Mouse (Mus musculus) adrenal gland, postnatal 36 days (tissue): Measurements from ENCODE around the gene Dcaf11. TPM values are rescaled to one million over a fixed set of nuclear protein-coding genes. Genes with fewer than 3 reads are reported as not detected.

Experiments used
- DNase-seq, 2 experiments: peaks; one replicate each; pipeline ENCODE4 v3.0.0; 2021; ENCODE audit warnings: mixed read lengths in 1 of 2
- total RNA-seq, 2 experiments: library from RNA; stranded (reverse); gene quantifications; 2 replicates each; pipeline ENCODE4 v1.2.3; 2021

Gene Dcaf11
- total RNA-seq, 2 experiments from 2014 or later = 110 to 139 TPM

DNA sequence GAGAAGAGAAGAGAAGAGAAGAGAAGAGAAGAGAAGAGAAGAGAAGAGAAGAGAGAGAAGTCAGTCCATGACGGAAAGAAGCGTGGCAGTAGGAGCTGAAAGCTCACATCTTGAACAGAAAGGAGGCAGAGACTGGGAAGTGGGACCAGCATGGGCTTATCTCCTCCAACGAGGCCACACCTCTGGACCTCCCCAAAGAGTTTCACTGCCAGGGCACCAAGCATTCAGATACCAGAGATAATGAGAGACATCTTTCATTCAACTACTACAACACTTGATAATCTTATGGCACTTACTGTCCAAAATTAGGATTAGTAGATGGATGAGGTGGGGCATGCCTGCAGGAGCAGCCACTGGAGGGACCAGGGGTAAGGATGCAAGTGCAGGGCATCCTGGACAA lies 4.0 kb upstream of the Dcaf11 start:
- DNase-seq = no peak

DNA sequence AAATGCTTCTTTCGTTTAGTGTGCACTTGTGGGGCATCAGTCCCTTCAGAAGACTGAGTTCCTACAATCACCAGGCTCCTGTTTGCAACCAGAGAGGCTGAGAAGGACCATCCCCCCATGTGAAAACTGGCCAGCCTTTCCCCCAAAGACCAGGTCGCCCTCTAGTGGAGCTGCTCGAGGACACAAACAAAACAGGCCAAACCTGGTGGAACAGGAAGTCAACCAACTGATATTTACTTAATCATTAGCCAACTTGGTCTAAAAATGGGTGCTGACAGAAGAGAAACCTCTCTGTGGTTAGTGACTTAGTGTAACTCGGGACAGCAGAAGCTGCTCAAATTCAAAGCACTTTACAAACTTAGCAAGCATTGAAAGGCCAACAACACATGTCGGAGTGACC lies 2.8 kb upstream of the Dcaf11 start:
- peak; percentile 80 to 88 for DNase-seq

DNA sequence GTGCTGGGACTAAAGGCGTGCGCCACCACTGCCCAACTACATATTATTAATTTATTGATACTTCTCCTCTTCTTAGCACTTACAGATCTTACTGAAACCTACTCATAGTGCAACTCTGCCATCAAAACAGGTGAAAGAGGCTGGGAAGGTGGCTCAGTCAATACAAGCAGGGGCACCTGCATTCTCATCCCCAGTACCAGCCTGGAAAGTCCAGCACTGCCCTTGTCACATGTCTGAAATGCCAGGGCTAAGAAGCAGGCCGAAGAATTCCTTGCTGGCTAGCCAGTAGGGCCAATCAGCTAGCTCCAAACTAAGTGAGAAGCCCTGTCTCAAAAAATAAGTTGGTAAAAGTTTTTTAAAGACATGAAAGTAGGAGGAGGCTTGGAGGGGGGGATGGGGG lies 2.2 kb upstream of the Dcaf11 start:
- no peak for DNase-seq

DNA sequence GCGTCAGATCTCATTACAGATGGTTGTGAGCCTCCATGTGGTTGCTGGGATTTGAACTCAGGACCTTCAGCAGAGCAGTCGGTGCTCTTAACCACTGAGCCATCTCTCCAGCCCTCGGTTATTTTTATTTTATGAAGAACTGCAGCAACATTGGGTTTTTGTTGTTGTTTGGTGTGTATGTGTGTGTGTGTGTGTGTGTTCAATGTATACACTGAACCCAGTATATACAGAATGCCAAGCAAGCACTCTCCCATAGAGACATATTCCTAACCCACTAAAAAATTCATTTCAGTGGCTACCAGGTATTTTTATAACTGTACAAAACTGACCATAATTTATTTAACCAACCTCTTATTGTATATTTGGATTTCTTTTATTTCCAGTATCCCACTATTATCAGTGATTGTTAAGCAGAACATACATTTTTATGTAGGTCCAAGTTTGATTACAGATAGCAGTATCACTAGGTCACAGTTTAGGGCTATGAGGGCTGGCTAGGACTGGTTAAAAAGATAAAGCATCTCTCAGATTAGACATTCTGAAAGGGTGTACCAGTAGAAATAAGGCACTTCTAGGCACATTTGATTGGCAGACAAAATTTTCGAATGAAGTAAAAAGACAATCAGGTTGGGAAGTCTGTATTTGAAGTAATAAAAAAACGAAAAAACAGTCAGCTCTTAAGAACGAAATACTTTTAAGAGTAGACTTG lies 912 bp upstream of the Dcaf11 start:
- no peak for DNase-seq

DNA sequence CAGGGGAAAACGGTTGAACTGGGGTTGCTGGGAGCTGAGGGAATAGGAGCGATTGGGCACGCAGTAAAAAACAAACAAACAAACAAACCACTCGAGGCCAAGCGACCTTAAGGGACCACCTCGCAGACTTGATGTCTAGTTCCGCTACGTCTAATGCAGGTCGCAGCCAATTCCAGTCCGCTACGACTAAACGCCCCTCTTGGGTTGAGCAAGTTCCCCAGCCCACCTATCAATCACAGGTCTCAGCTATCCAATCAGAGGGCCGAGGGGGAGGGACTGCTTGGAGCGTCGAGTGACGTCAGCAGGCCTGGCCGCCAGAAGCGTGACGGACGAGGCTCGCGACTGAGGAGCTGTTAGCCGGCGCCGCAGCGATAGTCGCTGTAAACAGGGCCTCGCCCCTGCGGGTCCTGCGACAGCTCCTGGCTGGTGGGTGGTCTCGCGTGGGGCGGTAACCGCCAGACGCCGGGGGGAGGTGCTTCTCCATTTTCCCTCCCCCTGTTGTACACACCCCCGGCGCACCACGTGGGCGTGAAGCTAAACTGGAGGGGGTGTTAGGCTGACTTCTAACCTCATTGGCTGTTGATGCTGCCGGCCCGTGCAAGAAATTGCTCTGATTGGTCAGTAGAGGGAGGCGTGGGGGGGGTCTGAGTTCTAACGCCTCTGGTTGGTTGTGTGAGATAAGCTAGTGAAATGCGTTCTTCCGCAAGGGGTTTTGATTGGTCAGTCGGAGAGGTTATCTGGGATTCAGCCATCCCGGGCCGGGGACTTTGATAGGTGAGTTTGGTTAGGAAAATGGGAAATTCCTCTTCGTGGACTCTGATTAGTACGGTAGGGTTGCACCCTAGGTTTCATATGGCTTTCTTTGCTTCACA lies 632 bp downstream of the Dcaf11 start, which contains the start of gene A730061H03Rik:
Gene A730061H03Rik (minus strand): TSS at position 205 of the 872 bp plus-strand sequence.
- peak; percentile 98 for DNase-seq

DNA sequence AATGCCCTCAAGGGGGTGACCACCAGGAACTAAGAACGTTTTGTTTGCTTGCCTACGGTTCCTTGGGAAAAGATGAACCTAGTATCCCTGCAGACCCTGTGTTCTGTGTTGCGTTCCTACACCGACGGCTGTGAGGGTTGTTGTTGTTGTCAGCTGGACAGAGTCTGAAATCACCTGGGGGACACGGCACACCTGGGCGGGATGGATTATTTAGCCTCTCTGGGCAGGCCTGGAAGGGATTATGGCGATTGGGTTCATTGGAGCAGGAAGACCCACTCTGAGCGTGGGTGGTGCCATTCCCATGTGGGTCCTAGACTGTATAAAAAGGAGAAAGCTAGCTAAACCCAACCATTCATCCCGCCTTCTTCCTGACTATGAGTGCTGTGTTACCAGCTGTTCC lies 2.1 kb downstream of the Dcaf11 start:
- no peak for DNase-seq

DNA sequence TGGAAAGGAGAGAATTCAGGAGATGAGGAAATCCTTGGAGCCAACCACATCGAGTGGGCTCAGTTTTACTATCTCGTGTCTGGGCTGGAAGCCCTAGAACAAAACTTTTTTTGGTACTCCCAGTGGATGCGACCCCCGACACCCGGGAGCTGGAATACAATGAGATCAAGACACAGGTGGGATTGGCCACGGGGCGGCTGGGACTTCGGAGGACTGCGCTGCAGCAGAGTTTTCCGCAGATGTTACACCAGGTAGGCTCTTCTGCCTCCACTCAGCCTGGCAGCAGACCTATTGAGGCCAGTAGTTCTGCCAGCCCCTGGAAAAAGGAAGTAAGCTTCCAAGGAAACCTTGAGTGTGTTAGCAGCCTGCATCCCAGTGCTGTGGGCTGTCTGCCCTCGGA lies 3.4 kb downstream of the Dcaf11 start:
- no peak for DNase-seq

DNA sequence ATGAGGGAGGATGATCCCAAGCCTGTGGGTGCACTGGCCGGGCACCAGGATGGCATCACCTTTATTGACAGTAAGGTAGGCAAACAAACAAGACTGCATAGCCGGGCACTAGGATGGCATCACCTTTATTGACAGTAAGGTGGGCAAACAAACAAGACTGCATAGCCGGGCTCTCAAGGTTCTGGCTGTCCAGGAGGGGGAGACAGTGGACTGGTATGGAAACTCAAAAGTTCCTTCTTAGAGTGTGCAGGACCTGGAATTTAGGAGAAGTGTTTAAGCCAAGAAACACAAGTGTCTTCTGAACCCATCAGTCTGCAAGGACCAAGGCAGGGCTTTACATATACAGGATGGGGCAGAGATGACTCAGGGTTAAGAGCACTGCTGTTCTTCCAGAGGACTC lies 5.9 kb downstream of the Dcaf11 start:
- no peak for DNase-seq

DNA sequence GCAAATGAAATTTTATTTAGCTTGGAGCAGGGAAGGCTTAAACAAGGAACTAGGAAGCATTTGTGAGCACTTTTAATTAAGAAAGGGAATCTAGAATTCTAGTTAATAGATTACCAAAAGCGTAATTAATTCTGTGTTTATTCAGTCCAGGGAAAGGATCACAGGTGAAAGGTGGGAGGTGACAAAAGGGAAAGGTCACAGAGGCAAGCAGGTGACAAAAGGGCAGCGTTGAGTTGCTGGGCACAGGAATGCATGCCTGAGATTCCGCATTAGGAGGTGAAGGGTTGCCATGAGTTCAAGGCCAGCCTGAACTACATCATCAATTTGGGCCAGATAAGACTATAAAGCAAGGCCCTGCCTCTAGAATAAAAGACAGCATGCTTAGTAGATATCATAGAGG lies 7.7 kb downstream of the Dcaf11 start:
- no peak for DNase-seq

DNA sequence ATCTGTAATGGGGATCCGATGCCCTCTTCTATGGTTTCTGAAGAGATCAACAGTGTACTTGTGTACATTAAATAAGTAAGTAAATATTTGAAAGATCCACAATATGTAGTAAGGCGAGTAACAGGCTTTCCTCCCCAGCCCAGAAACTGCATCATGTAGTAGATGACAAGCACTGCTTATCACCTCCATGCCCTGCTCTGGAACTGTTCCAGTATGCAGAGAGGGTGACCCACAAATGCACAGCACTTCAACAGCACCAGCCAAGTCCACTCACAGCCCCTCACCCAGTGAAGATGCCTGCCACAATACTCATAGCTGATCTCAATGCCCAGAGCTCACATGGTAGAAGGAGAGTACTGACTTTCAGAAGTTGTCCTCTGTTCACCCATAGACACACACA lies 10.8 kb downstream of the Dcaf11 start:
- DNase-seq = no peak

DNA sequence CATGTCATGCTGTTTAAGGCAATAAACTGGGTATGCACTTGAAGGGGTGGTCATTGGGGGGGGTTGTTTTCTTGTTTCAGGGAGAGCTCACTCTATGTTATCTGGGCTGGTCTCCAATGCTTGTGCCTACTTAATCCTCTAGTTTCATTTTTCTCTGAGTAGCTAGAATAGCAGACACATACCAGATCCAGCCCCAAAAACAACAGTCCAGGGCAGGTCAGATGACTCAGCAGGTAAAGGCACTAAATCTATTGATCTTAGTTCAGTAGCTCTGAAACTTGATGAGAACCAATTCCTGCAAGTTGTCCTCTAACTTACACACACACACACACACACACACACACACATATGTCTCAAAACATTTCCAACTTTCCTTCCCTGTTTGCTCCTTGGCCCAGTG lies 12.0 kb downstream of the Dcaf11 start:
- DNase-seq = no peak

DNA sequence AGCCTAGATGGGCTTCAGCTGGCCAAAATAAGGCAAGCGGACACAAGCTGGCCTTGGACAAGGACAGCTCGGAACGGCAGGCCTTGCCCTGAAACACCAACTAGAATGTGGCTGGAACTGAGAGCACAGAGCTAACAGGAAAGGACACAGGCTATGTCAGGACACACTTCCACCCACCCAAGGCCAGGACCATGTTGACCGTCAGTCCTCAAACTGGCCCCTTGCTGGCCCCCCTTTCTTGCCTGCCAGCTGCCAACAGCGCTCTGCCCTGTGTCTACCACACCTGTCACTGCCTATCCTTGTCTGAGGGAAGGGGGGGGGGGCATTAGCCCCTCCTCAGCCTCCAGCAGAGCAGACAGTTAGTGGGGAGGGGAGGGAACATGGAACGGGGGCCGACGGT lies 15.5 kb downstream of the Dcaf11 start, which contains the start of gene Fitm1:
Gene Fitm1 (plus strand): TSS at position 316 of the 400 bp plus-strand sequence.
- peak in 1 of 2 experiments; percentile 42 for DNase-seq

DNA sequence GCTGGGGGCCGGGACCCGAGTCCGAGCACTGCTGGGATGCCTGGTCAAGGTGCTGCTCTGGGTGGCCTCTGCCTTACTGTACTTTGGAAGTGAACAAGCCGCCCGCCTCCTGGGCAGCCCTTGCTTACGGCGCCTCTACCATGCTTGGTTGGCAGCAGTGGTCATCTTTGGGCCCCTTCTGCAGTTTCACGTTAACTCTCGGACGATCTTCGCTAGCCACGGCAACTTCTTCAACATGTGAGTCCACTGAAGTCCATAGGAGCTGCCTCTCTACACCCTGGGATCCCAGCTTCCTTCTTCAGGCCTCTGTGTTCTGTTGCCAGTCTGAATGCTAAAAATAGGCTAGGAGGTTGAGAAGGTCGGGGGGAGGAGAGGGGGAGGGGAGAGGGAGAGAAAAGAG lies 15.9 kb downstream of the Dcaf11 start:
- no peak for DNase-seq

DNA sequence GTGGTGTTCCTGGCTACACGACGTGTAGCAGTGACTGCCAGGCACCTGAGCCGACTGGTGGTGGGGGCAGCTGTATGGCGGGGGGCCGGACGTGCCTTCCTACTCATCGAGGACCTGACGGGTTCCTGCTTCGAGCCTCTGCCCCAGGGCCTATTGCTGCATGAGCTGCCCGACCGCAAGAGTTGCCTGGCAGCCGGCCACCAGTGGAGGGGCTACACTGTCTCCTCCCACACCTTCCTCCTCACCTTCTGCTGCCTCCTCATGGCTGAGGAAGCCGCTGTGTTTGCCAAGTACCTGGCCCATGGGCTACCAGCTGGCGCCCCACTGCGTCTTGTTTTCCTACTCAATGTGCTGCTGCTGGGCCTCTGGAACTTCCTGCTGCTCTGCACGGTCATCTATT lies 16.6 kb downstream of the Dcaf11 start:
- peak in 1 of 2 experiments; percentile 30 for DNase-seq

DNA sequence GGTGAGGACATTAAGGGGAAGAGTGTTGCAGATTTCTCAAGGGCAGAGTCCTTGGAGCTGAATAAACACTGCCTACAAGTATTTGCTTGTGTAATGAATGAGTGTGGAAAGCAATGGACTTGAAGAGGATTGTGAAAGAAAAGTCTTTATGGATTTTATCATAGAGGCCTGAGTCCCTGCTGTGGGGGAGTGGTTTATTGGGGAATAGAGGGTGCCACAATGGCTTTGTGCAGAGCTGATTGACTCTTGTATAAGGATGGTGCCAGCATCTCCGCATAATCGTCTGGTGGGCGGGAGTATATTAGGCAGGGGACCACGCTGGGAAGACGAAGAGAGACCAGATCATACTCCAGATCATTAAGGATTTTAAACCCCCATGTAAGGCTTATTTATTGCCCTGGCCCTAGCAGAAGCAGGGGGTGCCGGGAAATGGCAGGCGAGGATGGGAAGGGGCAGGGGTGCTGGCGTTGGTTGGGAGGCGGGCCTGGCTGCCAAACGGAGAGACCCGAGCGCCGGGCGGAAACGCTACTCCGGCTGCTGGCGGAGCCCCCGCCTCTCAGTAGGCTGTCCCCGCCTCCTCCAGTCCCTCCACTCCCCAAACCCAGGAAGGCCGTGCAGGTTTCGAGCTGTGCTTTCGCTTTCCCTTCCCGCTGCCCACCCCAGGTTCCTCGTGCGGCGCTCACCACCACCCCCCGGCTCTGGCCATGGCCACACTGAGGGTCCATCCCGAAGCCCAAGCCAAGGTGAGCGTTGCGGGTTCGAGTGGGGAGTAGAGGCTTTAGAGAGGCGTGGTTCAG lies 18.3 kb downstream of the Dcaf11 start, which contains the start of gene Psme1:
Gene Psme1 (plus strand): TSS at position 253 of the 797 bp plus-strand sequence.
- DNase-seq = peak; percentile 88 to 92

DNA sequence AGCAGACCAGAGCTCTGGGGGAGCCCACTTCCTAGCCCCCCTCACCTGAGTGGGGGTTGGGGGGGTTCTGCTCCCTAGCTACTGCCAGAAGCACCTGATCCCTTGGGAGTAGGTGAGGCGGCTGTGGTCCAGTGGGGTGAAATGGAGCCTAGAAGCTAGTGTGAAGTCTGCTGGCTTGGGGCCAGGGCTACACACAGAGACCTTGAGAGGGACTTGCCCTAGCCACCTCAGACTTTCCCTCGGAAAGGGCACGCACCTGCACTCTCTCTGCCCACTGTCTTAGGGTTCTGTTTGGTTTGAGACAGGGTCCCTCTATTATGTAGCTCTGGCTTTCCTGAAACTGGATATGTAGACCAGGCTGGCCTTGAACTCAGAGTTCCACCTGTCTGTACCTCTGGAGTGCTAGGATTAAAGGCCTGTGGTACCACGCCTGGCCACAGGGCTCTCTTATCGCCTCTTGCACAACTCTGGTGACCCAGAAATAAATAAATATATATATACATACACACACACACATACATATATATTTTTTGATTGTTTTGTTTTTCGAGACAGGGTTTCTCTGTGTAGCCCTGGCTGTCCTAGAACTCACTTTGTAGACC lies 19.0 kb downstream of the Dcaf11 start:
- DNase-seq = peak; percentile 85

DNA sequence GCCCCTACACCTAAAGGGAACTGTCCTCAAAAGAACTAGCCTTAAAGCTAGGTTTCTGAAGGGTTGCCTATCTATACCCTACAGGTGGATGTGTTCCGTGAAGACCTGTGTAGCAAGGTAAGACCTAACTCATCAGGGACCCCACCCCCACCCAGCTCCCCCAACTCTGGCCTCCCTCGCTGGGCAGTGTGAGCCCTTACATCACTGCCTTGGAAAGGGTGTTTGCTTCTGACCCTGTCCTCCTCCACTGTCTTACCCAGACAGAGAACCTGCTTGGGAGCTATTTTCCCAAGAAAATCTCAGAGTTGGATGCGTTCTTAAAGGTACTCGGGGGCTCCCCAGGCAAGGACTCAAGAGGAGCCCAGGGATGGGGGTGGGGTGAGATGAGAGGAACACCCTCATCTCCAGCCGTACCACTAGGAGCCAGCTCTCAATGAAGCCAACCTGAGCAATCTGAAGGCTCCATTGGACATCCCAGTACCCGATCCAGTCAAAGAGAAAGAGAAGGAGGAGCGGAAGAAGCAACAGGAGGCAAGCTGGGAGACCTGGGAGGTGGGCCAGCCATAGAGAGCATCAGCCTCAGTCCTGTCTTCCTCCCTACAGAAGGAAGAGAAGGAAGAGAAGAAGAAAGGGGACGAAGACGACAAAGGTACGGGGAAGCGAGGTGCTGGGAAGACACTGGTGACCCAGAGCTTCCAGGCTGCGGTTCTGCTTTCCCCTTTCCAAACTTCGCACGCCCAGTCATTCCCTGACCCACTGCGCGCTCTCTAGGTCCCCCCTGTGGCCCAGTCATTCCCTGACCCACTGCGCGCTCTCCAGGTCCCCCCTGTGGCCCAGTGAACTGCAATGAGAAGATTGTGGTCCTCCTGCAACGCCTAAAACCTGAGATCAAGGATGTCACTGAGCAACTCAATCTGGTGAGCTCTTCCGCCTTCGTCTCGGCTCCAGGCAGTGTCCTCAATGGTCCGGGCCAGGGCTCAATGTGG lies 20.0 kb downstream of the Dcaf11 start:
- DNase-seq = no peak

DNA sequence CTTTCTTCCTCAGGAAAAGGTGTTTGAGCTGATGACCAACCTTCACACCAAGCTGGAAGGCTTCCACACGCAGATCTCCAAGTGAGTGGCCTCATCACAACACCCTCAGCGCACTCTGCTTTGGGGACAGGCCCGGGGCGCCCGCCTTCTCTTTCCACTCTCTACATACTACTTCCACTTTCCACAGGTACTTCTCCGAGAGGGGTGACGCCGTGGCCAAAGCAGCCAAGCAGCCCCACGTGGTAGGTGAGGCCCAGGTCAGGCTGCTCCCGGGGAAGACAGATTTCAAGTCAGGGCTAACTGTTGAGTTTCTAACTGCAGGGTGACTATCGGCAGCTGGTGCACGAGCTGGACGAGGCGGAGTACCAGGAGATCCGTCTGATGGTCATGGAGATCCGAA lies 20.9 kb downstream of the Dcaf11 start:
- no peak for DNase-seq

DNA sequence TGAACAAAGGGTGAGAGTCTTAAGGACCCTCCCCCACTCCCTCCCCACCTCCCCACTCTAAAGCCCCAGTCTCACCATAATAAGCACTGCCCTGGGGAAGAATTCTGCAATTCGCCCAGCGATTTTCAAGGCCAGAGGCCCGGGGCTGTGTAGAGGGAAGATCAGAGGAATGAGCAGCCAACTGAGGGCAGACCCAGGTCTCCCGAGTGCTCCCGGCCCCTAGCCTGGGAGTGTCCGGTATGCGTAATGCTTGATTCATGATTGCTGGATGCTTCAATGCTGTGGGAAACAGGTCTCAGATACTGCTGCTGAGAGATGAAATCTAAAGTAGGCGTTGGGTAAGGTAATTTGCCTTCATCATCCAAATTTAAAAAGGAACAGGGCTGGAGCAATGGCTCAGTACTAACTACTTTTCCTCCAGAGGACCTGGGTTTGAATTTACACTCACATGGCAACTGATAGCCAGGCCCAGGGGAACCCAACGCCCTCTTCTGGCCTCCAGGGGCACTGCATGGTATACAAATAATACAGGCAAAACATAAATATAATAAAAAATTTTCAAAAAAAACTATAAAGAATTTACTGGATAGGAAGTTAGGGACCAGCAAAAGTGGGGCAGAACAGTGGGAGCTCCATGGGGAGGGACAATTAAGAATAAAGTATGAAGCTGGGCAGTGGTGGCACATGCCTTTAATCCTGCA lies 22.3 kb downstream of the Dcaf11 start:
- DNase-seq = peak; percentile 31 to 47

DNA sequence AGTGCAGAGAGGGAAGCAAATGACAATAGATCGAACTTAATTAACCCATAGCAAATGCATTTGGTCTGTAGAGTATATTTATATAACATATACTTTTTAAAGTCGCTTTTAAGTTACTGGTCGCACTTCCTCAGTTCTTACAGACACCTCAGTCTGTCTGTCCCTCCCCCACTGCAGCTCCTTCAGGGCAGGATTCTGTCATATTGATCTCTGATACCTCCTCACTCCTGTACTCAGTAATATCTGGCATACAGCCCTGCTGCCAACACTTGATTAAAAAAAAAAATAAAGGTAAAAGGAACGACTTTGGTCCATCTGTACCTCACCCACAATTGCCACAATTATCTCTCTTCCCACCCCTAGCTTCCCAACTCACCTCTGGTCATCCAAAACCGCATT lies 24.5 kb downstream of the Dcaf11 start:
- no peak for DNase-seq
